Mouse (Mus musculus): Measurements from ENCODE around the gene Ighmbp2.

The Ighmbp2 gene

DNA sequence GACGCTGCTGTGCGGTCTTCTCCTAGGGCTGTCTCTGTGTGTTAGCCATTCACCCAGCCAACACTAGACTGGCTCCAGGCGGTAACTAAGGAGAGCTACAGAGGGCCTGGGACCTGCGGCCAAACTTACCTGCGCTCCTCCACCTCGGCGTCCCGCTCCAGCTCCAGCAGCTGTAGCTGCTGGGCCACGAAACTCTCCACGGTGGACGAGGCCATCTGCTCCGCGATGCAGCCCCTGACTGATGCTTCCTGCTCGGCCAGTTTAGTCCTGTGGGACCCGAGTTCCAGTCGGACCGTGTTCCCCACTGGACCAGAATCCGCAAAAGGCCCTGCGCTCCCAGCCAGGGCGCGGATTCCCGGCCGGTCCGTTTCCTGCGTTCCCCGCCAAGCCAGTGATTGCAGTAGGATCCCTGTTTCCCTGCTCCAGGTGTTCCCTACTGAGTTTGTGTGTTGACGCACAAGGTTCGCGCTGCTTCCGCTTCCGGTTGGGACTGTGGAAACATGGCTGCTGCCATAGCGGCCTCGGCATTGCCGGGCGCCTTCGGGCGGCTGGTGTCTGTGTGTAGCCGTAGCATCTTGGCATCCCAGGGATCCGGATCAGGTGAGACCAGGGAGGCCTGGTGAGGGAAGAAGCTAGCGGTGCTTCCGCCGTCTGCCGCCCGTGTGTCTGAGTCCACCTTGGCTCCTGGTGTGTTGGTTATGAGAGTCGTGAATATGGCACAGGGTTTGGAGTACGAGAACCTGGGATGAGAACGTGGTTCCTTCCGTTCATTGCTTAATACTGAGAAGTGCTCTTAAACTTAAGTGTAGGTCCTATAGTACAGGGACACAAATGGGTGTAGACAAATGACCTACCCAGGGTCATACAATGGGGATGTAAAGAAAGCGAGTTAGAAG is at the start of gene Ighmbp2, which contains the start of gene Mrpl21:
Gene Ighmbp2, minus strand, starts transcription at position 446 of the 896 bp plus-strand sequence.
Gene Mrpl21, plus strand, starts transcription at position 330 of the 896 bp plus-strand sequence.
- DNase-seq (ENCODE audit: low spot score) = peak; percentile 51

DNA sequence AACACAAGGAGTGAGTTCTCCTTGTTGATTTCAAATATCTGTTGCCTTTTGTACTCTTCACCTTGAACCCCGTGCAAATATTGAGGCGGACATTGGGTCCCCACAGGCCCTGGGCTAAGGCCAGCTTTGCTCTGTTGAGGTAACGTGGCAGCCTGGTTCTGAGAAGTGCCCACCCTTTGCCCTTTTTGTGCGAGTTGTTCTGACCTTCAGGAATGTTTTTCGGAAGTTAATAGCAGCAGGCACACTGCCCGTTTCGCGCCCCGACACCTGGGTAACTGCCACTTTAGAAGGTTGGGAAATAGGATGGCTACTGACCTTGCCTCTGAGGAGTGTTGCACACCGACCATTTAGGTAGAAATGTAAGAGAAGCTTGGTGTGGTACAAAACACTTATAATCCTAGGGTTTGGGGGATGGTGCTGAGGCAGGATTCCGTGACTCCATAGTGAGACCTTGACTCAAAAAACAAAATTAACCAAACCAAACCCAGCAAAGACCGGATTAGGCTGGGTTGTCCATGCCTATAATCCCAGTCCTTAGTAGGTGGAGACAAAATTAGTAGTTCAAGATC is 43.7 kb upstream of the Ighmbp2 start:
- no peak for DNase-seq (ENCODE audit: low spot score)

DNA sequence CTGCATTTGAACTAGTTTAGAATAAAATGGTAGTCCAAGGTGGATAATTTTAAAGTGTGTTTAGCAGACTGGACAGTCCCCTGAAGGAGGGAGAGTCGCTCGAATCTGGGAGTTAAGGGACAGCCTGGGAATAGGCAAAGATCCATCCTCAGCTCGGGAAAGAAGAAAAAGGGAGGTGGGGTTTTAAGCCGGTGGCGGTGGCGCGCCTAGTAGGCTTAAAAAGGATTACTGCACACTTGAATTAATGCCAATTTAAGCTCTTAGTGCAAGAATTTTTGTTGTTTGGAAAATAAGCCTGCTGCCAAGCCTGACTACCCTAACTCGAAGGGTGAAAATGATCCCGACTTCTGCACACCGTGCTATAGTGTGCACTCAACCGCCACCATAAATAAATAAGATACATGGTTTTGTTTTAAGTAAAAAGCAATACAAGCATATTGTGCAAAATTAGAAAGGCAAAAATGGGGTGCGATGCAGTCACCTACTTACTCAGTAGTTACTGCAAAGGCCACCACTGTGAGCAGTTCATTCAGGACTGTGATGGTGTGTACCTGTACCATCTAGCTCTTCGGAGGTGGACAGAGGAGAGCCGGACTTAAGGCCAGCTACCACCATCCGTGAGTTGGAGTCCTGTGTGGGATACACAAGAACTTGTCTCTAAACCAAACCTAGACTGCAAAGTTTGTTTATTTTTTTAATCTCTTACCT is 43.1 kb upstream of the Ighmbp2 start:
- DNase-seq (ENCODE audit: low spot score) = no peak

DNA sequence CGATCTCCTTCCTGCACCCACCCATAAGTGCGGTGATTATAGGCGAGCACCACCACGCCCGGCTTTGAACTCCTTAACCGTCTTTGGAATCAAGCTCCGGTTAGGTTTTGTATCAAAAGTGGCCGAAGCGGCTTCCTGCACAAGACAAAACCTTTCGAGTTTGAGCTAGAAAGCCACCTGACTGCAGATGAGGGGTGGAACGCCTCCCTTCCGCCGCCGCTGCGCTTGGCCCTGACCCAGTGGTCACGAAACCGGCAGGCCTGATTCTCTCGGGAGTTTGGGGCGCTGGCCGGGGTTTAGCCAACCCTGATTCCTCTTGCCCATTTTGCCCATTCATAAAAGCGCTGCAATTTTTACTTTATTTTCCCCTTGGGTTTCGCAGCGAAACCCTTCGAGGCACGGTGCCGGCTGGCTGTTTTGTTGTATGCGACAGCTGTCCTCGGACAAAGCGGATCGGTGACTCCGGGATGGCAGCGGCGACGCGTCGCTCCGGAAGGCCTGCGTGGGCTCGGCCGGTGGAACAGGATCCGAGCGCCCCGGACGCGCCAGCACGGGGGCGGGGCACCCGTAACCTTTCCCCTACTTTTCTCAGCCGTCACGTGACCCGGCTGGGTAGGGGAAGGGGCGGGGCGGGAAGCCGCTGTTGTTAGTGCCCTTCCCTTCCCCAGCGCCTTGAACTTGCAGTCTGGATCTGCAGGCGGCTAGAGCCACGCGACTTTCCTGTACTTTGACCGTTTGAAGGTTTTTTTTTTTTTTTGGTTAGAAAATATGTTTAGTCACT is 42.3 kb upstream of the Ighmbp2 start:
- DNase-seq (ENCODE audit: low spot score) = peak; percentile 78

DNA sequence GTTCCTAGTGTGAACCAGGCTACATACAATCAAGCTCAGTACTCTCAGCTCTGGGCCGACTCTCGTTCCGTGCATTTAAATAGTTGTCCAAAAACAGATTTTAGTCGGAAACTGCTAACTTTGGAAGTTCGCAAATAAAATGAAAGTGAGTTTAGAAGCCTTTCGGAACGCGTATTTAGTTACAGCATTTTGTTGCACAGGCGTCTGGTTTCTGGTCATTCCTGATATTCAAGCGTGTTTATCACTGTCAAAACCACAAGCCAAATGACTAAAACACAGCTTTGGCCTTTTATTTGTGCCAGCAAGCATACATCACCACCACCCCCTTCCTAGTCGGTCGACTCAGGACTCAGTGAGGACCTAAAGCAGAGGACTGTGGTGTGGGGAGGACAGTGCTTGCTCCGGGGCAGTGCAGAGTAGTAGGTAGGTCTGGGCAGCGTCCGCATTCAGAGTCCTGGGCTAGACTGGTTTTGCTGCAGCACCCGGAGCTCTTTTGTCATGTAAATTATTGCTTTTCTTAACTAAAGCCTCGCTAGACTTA is 41.5 kb upstream of the Ighmbp2 start:
- no peak for DNase-seq (ENCODE audit: low spot score)

DNA sequence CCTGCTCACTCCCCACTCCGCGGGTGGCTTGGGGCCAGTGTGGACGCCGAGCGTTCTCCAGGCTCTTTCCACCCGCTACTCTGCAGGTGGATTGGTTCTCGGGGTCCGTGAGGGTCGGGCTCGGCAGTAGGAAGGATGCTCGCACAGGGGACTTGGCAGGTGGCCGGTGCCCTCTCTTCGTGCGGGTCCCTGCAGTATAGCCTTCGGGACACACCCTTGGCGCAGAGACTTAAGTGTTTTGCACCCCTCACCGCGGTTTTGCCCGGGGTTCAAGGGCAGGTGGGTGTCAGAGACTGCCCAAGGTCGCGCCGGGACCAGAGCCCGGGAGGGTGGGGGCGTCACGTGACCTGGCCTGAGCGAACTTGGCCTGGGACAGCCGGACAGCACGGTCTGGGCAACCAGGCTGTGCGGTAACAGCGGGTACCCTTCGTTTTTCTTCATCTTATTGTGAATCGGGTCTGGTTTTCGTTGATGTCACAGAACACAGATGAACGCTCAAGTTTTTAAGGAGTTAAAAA is 41.0 kb upstream of the Ighmbp2 start:
- no peak for DNase-seq (ENCODE audit: low spot score)

DNA sequence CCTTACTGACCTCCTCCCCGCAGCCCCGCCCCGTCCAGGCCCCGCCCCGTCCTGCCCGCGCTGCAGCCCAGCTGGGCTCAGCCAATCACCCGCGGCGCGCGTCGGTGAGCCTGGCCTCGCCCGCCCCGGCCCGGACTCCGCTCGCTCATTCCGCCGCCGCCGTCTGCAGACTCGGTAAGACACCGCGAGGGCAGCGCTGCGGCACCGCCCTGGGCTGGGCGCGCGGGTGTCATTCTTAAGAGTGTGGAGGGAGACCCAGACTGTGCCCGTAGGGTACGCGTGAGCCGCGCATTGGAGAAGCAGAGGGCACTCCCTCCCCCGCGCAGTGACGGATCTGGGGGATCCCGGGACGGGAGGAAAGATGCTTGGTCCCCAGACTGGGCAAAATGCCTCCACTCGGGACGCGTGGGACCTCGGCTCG is 40.4 kb upstream of the Ighmbp2 start:
- DNase-seq (ENCODE audit: low spot score) = peak; percentile 62

DNA sequence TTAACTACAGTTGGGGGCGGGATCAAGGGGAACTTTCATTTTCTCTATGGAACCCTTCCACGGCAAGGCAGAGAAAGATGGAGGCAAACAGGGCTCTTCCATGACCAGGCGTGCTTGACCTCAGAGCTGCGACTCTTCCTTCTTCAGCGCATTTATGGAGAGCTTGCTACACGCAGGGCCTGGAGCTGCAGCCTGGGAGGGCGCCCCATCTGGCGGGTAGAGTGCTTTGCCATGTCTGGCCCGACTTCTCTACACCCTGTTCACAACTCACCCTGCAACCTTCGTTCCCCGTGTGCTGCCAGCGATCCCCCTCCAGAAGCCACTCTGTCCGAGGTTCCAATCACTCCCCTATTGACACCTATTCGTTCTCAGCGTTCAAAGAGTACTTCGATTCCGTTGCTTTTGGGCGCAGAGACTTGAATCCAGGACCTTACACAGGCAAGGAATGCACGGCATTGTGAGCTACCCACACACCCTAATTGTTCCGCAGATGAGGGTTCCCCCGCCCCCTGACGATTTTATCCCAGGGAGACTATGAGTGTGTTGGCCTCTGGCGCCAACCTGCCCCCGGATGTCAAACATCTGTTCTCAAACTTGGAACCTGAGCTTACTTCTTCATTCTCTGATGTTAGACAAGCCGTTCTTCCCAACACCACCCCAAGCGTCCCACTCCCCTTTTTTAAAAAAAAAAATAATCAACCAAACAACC is 39.6 kb upstream of the Ighmbp2 start, which contains the start of gene Cpt1a:
Gene Cpt1a, plus strand, starts transcription at position 74 of the 709 bp plus-strand sequence.
- DNase-seq (ENCODE audit: low spot score) = no peak

DNA sequence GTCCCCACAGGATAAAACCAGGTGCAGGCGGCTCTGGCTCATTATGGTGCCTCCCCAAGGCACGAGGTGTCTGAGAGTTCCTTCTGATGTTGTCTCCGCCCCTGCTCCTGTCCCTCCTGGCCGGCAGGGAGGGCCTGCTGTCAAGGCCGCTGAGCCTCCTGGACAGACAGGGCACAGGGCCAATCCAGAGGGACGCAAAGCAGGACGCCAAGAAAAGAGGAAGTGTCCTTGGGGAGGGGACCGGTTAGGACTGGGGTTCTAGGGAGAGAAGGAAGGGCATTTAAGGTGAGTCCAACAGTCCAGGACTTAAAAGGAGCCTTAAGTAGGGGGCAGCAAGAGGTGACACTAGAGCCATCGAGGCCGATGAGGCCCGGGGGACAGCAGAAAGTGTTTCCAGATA is 38.8 kb upstream of the Ighmbp2 start:
- no peak for DNase-seq (ENCODE audit: low spot score)

DNA sequence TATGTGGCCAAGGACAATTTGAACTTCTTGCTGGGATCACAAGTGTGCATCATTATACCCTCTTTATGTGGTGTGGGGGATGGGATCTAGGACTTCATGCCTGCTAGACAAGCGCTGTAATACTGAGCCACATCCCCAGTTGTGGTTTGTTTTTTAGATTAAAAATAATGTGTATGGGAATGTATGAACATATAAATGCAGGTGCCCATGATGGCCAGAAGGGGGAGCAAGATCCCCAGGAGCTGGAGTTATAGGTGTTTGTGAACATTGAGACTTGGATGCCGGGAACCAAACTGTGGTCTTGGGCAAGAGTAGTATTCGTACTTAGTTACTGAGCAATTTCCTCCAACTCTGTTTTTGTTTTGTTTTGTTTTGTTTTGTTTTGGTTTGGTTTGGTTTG is 38.0 kb upstream of the Ighmbp2 start:
- no peak for DNase-seq (ENCODE audit: low spot score)

DNA sequence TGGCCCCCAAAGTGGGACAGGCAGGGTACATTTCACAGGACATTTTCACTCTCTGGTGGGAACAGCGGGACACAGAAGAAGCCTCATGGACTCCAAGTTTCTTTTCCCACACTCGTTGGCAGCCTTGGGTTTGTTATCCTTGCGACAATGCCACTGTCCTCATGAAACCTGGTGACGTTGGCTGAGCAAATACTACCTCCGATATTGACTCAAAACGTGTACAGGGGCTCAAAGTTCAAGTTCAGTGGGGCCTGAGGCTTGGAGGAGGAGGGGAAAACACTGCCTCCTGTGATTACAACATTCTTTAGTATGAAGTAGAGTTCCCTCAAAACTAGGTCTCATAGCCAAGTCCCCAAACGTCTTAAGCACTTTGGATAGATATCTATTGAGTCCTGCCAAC is 37.3 kb upstream of the Ighmbp2 start:
- DNase-seq (ENCODE audit: low spot score) = no peak

DNA sequence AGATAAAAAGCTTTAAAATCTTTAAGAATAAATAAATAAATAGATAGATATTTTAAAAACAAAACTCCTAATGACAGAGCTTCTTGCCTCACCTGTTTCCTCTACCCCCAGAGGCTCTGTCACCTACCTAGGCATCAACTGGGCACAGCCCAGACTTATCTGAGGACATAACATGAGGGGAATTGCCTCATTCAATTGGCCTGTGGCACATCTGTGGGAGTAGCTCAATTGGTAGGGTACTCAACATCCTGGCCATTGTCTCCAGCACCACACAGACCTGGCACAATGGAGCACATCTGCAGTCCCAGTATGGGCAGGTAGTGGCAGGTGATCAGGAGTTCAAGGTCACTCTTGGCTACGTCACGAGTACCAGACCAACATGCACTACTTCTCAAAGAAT is 36.5 kb upstream of the Ighmbp2 start:
- DNase-seq (ENCODE audit: low spot score) = no peak

DNA sequence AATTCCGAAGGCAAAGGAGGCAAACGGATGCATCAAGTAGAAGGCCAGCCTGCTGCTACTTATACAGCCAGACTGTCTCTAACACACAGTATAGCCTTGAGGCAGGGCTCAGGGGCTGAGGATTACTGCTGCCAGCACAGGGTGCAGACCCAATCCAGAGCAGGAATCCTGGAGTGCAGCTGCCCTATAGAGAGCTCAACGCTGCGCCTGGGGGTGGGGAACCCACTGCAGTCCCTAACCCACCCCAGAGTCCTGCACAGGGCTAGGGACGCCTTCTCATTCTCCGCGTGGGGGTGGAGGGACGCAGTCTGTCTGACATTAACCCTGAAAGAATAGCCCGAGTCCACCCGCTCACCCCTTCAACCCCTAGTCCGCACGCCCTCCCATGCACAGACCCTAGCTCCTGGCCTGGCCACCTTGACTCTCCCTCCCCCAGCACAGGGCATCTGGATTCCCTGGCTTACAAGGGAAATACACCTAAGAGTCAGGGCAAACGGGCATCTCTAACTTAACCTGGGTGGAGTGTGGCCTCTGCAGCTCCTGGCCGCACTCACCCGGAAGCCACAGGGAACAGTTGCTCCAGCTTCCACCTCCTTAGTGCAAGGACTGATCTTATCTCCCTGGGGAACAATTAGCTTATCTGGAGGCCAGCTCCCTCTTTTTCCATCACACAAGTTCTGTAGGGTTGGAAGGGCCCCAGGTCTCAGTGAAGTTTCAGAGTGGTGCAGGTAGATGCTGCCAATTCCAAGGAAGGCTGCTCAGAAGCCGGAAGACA is 24.5 kb upstream of the Ighmbp2 start:
- DNase-seq (ENCODE audit: low spot score) = no peak

DNA sequence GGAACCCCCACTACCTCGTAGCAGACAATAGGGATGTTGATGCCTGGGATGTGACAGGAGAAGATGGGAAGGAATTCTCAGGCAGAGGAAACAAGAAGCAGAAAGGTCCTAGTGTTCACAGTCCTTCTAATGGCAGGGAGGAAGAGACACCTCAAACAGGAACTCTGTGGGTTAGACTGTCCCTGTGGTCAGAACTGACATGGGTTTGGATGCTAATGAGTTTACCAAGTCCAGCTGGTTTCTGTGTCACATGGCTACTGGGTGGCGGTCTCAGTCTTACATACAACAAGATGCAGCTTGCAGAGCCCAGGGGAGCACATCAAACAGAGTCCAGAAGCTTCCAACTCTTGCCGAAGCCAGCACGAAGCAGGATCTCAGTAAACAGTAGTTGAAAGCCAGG is 21.2 kb upstream of the Ighmbp2 start:
- no peak for DNase-seq (ENCODE audit: low spot score)

DNA sequence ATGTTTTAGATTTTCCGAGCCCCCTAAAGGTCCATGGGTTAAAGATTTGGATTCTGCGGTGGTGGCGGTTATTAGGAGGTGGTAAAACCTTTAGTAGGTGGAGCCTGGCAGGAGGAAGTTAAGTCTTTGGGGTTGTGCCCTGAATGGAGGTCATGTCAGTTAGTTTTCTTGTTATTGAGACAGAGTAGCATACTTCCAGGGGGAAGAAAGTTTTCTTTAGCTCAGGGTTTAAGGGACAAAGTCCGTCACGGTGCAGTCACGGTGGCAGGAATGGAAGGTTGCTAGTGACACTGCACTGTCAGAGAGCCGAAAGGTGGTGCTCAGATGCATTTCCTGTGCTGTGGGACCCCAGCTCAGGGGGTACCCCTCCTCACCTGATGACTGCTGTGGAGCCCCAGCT is 15.0 kb upstream of the Ighmbp2 start:
- no peak for DNase-seq (ENCODE audit: low spot score)

DNA sequence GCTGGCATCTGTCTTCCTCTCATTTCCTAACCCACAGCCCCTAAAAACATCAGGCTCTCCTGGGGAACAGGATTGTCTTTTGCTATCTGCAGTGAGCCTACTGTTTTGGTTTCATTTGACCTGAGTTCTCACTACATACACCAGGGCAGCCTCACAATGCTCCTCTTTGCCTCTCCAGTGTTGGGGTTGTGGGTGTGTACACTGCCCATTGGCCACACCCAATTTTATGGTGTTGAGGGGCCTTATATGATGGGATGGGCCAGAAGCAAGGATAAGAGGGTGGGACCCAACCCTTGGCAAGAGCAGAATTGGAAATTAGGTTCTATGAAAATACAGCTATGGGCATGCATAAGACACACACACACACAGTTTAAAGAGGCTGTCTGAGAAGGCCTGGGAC is 14.2 kb upstream of the Ighmbp2 start:
- DNase-seq (ENCODE audit: low spot score) = no peak

DNA sequence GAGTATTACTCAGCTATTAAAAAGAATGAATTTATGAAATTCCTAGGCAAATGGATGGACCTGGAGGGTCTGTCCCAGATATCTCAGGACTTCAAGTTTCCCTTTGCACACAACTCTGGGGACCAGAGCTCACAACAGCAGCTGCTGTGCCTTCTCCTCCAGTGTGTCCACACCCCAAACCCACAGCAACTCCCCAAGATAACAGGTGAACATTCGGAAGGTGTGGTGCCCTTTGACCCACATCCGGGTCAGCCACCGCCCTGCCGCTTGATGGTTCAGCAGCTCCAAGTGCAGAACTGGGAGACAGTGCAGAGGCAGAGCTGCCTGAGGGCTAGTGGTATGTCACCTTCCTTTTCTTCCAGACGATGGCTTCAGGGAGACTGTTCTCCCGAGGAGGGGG is 12.4 kb upstream of the Ighmbp2 start:
- DNase-seq (ENCODE audit: low spot score) = no peak

DNA sequence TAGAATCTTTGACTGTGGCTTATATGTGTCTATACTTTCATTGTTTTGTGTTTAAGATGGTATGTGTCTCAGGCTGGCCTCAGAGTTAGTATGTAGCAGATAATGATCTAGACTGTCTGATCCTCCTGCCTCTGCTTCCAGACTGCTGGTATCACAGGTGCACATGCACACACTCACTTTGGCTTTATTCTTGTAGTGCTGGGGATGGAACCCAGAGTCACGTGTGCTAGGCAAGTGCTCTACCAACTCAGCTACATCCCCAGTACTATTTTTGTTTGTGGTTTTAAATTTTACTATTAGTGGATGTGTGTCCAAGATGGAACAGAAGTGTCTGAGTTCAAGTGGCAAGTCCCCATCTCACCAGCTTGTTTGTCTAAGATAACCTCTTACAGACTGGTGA is 10.2 kb upstream of the Ighmbp2 start:
- DNase-seq (ENCODE audit: low spot score) = no peak

DNA sequence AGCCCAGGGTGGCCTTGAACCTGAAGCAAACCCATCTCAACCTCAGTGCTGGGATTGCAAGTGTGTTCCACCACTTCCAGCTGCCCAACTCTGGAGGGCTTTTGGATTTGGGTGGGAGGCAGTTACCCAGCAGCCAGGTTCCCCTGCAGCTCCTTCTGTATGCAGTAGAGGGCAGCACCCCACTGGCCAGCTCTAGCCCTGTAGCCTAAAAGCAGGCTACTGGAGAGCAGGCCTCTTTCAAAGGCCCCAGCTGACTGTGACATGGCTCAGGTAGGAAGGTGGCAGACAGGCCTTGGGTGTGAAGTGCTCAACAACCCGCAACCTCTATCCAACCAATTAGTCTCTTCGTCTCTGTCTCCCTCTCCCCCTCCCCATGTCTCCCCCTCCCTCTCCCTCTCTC is 9.2 kb upstream of the Ighmbp2 start:
- DNase-seq (ENCODE audit: low spot score) = no peak

DNA sequence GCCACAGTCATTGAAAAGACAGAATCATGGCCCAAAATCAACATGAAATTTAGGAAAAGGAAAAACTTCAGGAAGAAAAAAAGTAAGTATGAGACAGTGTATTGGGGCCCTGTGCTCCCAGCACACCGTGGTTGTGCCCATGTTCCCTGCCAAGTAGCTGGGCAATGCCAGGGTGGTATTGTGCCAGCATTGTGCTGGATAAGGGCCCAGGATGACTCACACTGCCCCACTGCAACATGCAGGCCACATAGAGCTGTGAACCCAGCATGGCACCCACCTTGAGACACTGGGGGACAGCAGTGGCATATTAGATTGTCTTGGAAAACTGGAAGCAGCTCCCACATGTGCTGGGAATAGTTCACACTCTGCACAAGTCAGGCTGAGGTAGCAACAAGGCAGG is 6.2 kb upstream of the Ighmbp2 start:
- DNase-seq (ENCODE audit: low spot score) = no peak

Data from urinary bladder, postnatal 10 days (tissue).